In genomic region chr5:38277098-38277866, GRCm38 (mm10) we compare ENCODE assay signal across 10 mouse cellular contexts. TPM values are rescaled to one million over a fixed set of nuclear protein-coding genes. Genes with fewer than 3 reads are reported as not detected.
DNase-seq lines count a peak whose midpoint lies in the region; ATAC-seq lines count a peak whose summit lies in the region.
"Had no signal": no experiment of that assay in that cellular context is flagged by ENCODE, and none has a peak within 500 bp of the region (broad histone marks: within the 10 kb centered on the region; RNA-seq: fewer than 3 reads in every experiment).

No protein-coding gene starts in this region.

- intact Hi-C loops in heart, postnatal 36 days (cut with DNase I): no loop called here

- H3K4me3 ChIP-seq in heart, embryonic 13.5 days: peak overlapping the region; percentile 40
- peak overlapping the region; percentile 37 for H3K4me3 ChIP-seq in forebrain, embryonic 15.5 days
- H3K4me3 ChIP-seq in midbrain, embryonic 13.5 days (replicated peaks): peak overlapping the region; percentile 34

- no peaks in the 10 kb centered on the region for H3K9me3 ChIP-seq in heart, embryonic 13.5 days
- no peaks in the 10 kb centered on the region for H3K9me3 ChIP-seq in forebrain, embryonic 15.5 days
- no peaks in the 10 kb centered on the region for H3K9me3 ChIP-seq in midbrain, embryonic 13.5 days

- H3K9ac ChIP-seq in heart, embryonic 13.5 days: 0 out of 2 replicates have a peak overlapping the region, but pooled peaks have one; percentile 50
- H3K9ac ChIP-seq in forebrain, embryonic 15.5 days (replicated peaks): peak overlapping the region; percentile 23; the same call in 1 of the 2 replicates
- peak overlapping the region; percentile 15; the same call in 1 of the 2 replicates for H3K9ac ChIP-seq in midbrain, embryonic 13.5 days (replicated peaks)

- H3K27me3 ChIP-seq in heart, embryonic 13.5 days (replicated peaks): peaks cover 82% of the 10 kb centered on the region
- peaks cover 60% of the 10 kb centered on the region for H3K27me3 ChIP-seq in forebrain, embryonic 15.5 days
- peaks cover 73% of the 10 kb centered on the region for H3K27me3 ChIP-seq in midbrain, embryonic 13.5 days

- 3% methylated on average over 65 of the region's 65 CpGs for WGBS in heart, embryonic 13.5 days
- WGBS in forebrain, embryonic 15.5 days: under 1% methylated on average over 52 of the region's 65 CpGs
- whole genome bisulfite sequencing in midbrain, embryonic 13.5 days: 1% methylated on average over 63 of the region's 65 CpGs

- no peak for ATAC-seq in heart, embryonic 13.5 days (ENCODE audit: extremely low read depth, insufficient number of reproducible peaks, low FRiP score, low TSS enrichment)
- peak; percentile 56; the same call in 1 of the 2 replicates for ATAC-seq in forebrain, embryonic 15.5 days (replicated peaks)
- peak; percentile 57 for ATAC-seq in midbrain, embryonic 13.5 days

- H3K4me2 ChIP-seq in heart, embryonic 13.5 days: peak overlapping the region; percentile 62
- peak overlapping the region; percentile 50 for H3K4me2 ChIP-seq in forebrain, embryonic 15.5 days (replicated peaks)
- peak overlapping the region; percentile 50 for H3K4me2 ChIP-seq in midbrain, embryonic 13.5 days (replicated peaks)

- H3K4me1 ChIP-seq in heart, embryonic 13.5 days: peaks cover 19% of the 10 kb centered on the region
- peaks cover 18% of the 10 kb centered on the region for H3K4me1 ChIP-seq in forebrain, embryonic 15.5 days
- peaks cover 22% of the 10 kb centered on the region for H3K4me1 ChIP-seq in midbrain, embryonic 13.5 days (replicated peaks)

- no peaks in the 10 kb centered on the region for H3K36me3 ChIP-seq in heart, embryonic 13.5 days
- no peaks in the 10 kb centered on the region for H3K36me3 ChIP-seq in forebrain, embryonic 15.5 days
- H3K36me3 ChIP-seq in midbrain, embryonic 13.5 days: no peaks in the 10 kb centered on the region

- DNase-seq in heart, postnatal 36 days: no peak
- DNase-seq in adrenal gland, postnatal 25 days: peak; percentile 24
- DNase-seq in spleen, postnatal 10 days (ENCODE audit: low spot score in 2 of 2): no peak
- no peak for DNase-seq in layer of hippocampus, adult 9-11 months
- DNase-seq in urinary bladder, postnatal 10 days (ENCODE audit: low spot score): no peak
- DNase-seq: gastrocnemius, postnatal 36 days had no signal

- H3K27ac ChIP-seq in heart, embryonic 13.5 days (replicated peaks): no peak overlapping the region
- no peak overlapping the region for H3K27ac ChIP-seq in forebrain, embryonic 15.5 days (replicated peaks)
- H3K27ac ChIP-seq in midbrain, embryonic 13.5 days: no peak overlapping the region

RNA-seq across cellular contexts. Expression of gene Otop1, which starts 1.5 kb away (rescaled TPM):
- polyA plus RNA-seq in heart, embryonic 13.5 days (2015; fragmentation: Nextera tagmentation; extraction: Ambion mirVana): not detected in 2 replicates
- 1 to 10 TPM in 1 of 2 experiments, under 1 TPM in 1; 0.16 to 1.1 TPM for total RNA-seq in heart, postnatal 36 days (2021)
- total RNA-seq in adrenal gland, postnatal 25 days (2021): 24.7 and 25.0 TPM in 2 replicates
- not detected in 2 replicates for polyA plus RNA-seq in forebrain, embryonic 15.5 days (2015; fragmentation: Nextera tagmentation; extraction: Ambion mirVana)
- polyA plus RNA-seq in midbrain, embryonic 13.5 days (2015; fragmentation: Nextera tagmentation; extraction: Ambion mirVana): not detected in 2 replicates

RNA-seq across cellular contexts. Expression of gene Tmem128, which starts 17.3 kb away (rescaled TPM):
- polyA plus RNA-seq in heart, embryonic 13.5 days (2015; fragmentation: Nextera tagmentation; extraction: Ambion mirVana): 46.0 and 47.4 TPM in 2 replicates
- 10 to 100 TPM; 15.6 to 15.8 TPM for total RNA-seq in heart, postnatal 36 days (2021)
- total RNA-seq in adrenal gland, postnatal 25 days (2021): 39.0 and 45.0 TPM in 2 replicates
- 94.0 and 95.0 TPM in 2 replicates for polyA plus RNA-seq in forebrain, embryonic 15.5 days (2015; fragmentation: Nextera tagmentation; extraction: Ambion mirVana)
- 105 and 116 TPM in 2 replicates for polyA plus RNA-seq in midbrain, embryonic 13.5 days (2015; fragmentation: Nextera tagmentation; extraction: Ambion mirVana)

RNA-seq across cellular contexts. Expression of gene Drd5, which starts 41.9 kb away (rescaled TPM):
- polyA plus RNA-seq in heart, embryonic 13.5 days (2015; fragmentation: Nextera tagmentation; extraction: Ambion mirVana): not detected in 2 replicates
- not detected for total RNA-seq in heart, postnatal 36 days (2021)
- not detected in 2 replicates for total RNA-seq in adrenal gland, postnatal 25 days (2021)
- 0.33 and 0.34 TPM in 2 replicates for polyA plus RNA-seq in forebrain, embryonic 15.5 days (2015; fragmentation: Nextera tagmentation; extraction: Ambion mirVana)
- 0.13 and 0.26 TPM in 2 replicates for polyA plus RNA-seq in midbrain, embryonic 13.5 days (2015; fragmentation: Nextera tagmentation; extraction: Ambion mirVana)
- total RNA-seq: gastrocnemius, postnatal 36 days; MEL had no signal

RNA-seq across cellular contexts. Expression of gene Lyar, which starts 57.0 kb away (rescaled TPM):
- 50.6 and 52.3 TPM in 2 replicates for polyA plus RNA-seq in heart, embryonic 13.5 days (2015; fragmentation: Nextera tagmentation; extraction: Ambion mirVana)
- total RNA-seq in heart, postnatal 36 days (2021): 10 to 100 TPM; 18.7 to 19.0 TPM
- 18.0 and 20.7 TPM in 2 replicates for total RNA-seq in adrenal gland, postnatal 25 days (2021)
- polyA plus RNA-seq in forebrain, embryonic 15.5 days (2015; fragmentation: Nextera tagmentation; extraction: Ambion mirVana): 53.7 and 58.0 TPM in 2 replicates
- 66.9 and 76.9 TPM in 2 replicates for polyA plus RNA-seq in midbrain, embryonic 13.5 days (2015; fragmentation: Nextera tagmentation; extraction: Ambion mirVana)

RNA-seq across cellular contexts. Expression of gene Zbtb49, which starts 57.0 kb away (rescaled TPM):
- 7.2 TPM in 2 replicates for polyA plus RNA-seq in heart, embryonic 13.5 days (2015; fragmentation: Nextera tagmentation; extraction: Ambion mirVana)
- 1 to 10 TPM; 3.9 to 4.4 TPM for total RNA-seq in heart, postnatal 36 days (2021)
- 10.8 and 12.0 TPM in 2 replicates for total RNA-seq in adrenal gland, postnatal 25 days (2021)
- polyA plus RNA-seq in forebrain, embryonic 15.5 days (2015; fragmentation: Nextera tagmentation; extraction: Ambion mirVana): 25.7 and 26.4 TPM in 2 replicates
- polyA plus RNA-seq in midbrain, embryonic 13.5 days (2015; fragmentation: Nextera tagmentation; extraction: Ambion mirVana): 26.2 and 26.4 TPM in 2 replicates
